Mouse (Mus musculus) c-Kit-positive CD71-negative TER-119-negative erythroid progenitor cells, embryonic 14.5 days (primary cell): ENCODE measurements around the gene Usp45.
"Not testable (repeated sequence)": the region's sequence is repeated elsewhere in the genome, so short reads cannot be mapped to it uniquely, and the experiment has no call there.

Experiments used
- DNase-seq: peaks from one replicate; pipeline ENCODE4 v3.0.0-alpha.2; 2013; ENCODE audit warnings: low read depth

The Usp45 gene

GRCm38 (mm10) chr4:21766863-21767304, at the start of gene Usp45, which contains the start of gene Tstd3:
TSS of gene Usp45 (plus strand) at chr4:21767156.
TSS of gene Tstd3 (minus strand) at chr4:21767212.
- peak; percentile 62 for DNase-seq

- no peak for DNase-seq
Measured at GRCm38 (mm10) chr4:21722752-21723334, 44.1 kb upstream of the Usp45 start.

- peak; percentile 49 for DNase-seq
Measured at GRCm38 (mm10) chr4:21726912-21727614, 39.9 kb upstream of the Usp45 start.

- DNase-seq = peak; percentile 87
Measured at GRCm38 (mm10) chr4:21727615-21728165, 39.3 kb upstream of the Usp45 start, which contains the start of gene Ccnc. TSS of gene Ccnc (plus strand) at chr4:21727701.

- DNase-seq = no peak
Measured at GRCm38 (mm10) chr4:21739169-21739568, 27.8 kb upstream of the Usp45 start.

GRCm38 (mm10) chr4:21744142-21744541, 22.8 kb upstream of the Usp45 start:
- DNase-seq = not testable (repeated sequence)

GRCm38 (mm10) chr4:21745723-21746122, 21.2 kb upstream of the Usp45 start:
- DNase-seq = no peak

GRCm38 (mm10) chr4:21755123-21755789, 11.7 kb upstream of the Usp45 start:
- DNase-seq = no peak

GRCm38 (mm10) chr4:21758860-21759259, 8.1 kb upstream of the Usp45 start:
- no peak for DNase-seq

GRCm38 (mm10) chr4:21761416-21762160, 5.4 kb upstream of the Usp45 start:
- no peak for DNase-seq

GRCm38 (mm10) chr4:21763827-21764226, 3.1 kb upstream of the Usp45 start:
- no peak for DNase-seq

- no peak for DNase-seq
Measured at GRCm38 (mm10) chr4:21766171-21766862, 639 bp upstream of the Usp45 start.

GRCm38 (mm10) chr4:21771064-21771463, 4.1 kb downstream of the Usp45 start:
- DNase-seq = no peak

- no peak for DNase-seq
Measured at GRCm38 (mm10) chr4:21772306-21772705, 5.3 kb downstream of the Usp45 start.

- DNase-seq = peak; percentile 77
Measured at GRCm38 (mm10) chr4:21776091-21776945, 9.4 kb downstream of the Usp45 start.

- DNase-seq = no peak
Measured at GRCm38 (mm10) chr4:21776946-21777265, 9.9 kb downstream of the Usp45 start.

GRCm38 (mm10) chr4:21780816-21781726, 14.1 kb downstream of the Usp45 start:
- DNase-seq = no peak

GRCm38 (mm10) chr4:21786268-21786667, 19.3 kb downstream of the Usp45 start:
- DNase-seq = no peak

- no peak for DNase-seq
Measured at GRCm38 (mm10) chr4:21788903-21789302, 21.9 kb downstream of the Usp45 start.
